Mouse (Mus musculus): ENCODE measurements around the gene Tsen2.
A peak's percentile ranks its signal among the peaks of the same experiment; 100 is the strongest.

The Tsen2 gene

DNA sequence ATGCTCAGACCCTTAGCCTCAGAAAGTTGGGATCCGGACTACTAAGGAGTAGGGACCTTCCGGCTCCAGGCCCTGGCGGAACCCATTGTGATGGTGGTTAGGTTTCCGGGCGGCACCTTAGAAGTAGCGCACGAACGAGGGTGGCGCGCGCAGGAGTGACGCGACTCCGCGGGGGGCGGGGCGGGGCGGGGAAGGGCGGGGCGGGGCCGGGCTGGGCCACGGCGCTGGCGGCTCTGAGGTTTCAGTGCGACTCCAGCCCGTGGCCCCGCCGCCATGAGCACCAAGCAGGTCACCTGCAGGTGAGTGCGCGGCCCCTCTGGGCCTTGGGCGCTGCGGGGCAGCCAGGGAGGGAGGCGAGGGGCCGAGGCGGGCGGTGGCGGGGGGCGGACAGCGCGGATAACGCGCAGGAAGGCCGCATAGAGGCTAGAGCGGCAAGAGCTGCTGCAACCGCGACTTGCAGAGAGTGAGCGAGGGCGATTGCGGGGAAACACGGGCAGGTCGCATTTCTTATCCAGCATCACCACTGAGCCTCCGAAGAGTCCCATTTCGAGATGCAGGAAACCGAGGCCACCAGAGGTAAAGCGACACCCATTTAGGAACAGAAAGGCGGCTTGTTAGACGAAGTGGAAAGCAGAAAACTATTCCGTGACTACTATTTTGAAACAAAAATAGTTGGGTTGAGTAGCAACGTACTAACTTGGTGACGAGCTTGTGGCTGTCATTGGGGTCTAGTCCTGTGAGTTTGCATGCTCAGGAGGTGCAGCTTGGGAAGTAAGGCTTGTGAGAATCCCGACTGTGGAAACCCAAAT, 57.5 kb downstream of the Tsen2 start, which contains the start of gene Mkrn2:
TSS of gene Mkrn2 (plus strand) at position 188 of the 809 bp plus-strand sequence.
- peak; percentile 67 for DNase-seq (ENCODE audit: low read depth)

DNA sequence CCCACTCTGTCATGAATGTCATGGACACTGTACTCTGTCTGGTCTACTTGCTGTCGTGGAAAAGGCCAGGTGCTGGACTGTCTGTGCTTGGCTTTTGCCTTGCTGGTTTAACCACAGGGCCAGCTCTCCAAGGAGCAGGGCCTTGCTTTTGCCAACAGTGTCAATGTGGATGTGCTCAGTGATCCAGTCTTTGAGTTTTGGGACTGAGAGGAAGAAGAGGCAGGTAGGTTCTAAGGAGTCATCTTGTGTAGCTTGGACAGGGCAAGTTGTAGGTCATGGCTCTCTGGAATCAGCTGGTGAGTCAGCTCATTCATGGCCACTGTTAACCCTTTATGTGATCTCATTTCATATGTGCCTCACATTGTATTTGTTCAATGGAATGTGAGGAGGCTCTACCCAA, 62.0 kb downstream of the Tsen2 start:
- no peak for DNase-seq (ENCODE audit: low read depth)

DNA sequence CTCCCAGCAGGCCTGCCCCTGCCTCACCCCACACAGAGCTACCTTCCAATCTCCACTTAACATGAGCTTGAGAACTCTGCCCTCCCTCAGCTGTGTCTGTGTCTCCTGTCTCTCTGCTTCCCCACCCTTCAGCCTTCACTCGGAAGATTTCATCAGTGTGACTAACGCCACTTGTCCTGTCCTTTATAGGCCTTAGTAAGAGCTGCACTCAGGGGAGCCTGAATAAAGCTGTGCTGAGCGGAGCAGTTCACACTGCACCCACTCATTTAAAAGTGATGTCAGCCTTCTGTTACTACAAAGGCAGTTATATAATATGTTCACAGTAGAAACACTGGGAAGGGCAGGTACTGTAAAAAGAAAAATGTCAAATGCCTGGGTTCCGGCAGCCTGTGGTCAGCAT, 63.0 kb downstream of the Tsen2 start:
- DNase-seq (ENCODE audit: low read depth), result no peak

DNA sequence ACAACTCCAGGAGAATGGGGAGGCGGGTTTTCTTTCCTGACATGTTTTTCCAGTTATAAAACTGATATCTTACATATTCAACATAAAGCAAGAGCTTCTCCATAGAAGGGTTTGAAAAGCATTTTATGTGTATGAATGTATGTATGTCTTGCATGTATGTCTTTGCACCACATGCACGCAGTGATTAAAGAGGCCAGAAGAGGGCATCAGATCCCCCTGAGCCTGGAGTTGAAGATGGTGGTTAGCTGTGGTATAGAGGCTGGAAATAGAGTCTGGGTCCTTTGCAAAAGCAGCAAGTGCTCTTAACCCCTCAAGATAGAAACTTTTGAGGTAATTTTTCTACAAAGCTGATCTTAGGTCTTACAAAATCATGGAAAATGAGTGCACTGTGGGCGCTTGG, 64.7 kb downstream of the Tsen2 start:
- DNase-seq (ENCODE audit: low read depth), result peak; percentile 38

DNA sequence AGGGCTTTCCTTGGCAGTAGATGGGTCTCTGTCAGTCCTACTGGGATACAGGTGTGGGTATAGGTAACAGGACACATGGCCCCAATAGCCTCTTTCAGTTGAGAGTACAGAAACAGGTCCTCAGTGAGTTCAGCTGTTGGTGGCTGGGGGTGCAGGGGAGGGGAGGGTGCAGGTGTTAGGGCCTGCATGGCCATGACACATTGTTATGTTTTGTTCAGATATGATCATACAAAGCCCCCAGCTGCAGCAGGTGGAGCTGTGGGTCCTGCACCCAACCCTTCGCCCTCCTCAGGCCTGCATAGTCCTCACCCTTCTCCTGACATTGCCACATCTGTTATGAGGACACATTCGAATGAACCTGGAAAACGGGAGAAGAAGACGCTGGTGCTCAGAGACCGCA, 65.8 kb downstream of the Tsen2 start:
- DNase-seq (ENCODE audit: low read depth), result no peak

DNA sequence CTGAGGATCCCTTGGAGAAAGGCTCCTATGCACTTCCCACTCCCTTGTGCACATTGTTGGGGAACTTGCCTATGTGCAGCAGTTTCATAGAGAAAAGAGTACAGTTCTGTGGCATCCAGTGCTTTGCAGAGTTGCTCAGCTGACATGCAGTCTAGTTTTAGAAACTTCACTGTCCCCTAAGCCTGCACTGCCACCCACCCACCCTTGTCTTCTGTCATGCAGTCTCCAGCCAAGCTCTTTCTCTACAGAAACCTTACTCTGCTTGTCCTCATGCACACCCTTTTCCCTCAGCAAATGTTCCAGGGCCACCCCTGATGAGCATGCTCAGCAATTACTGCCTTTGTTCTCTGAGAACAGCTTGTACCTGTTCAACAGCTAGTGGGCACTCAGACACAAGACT, 69.3 kb downstream of the Tsen2 start:
- no peak for DNase-seq (ENCODE audit: low read depth)

DNA sequence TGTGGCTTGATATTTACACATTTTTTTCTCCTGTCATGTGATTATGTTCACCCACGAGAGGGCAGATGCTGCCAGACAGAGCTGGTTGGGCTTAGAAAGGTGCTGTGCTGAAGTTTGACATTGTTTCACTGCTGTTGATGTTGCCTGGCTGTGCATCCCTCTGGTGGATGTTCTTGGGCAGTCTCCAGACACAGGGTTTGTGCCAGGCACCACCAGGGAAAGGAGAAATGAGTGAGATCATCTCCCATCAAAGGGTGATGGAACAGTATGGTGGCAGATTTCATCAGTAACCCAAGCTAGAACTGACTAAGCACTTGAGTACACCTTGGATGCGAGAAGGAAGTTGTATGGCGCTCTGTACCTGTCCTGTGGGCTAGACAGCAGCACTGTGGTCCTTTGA, 71.5 kb downstream of the Tsen2 start:
- no peak for DNase-seq (ENCODE audit: low read depth)

DNA sequence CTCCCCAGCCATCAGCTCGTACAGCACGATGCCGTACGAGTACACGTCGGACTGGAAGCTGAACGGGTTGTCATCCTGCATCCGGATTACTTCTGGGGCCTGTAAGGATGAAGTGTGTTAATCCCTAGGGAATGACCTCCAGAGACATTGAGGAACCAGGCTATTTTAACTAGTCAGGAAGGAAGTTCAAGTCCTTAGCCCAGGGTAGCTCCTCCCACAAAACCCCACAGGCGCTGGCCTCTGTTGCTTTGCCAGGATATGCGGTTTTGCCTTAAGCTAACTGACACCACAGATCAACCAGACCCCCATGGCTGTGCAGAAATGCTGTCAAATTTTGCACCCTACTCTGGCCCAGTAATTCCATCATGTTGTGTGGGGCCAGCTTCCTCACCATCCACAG, 75.4 kb downstream of the Tsen2 start:
- no peak for DNase-seq (ENCODE audit: low read depth)

DNA sequence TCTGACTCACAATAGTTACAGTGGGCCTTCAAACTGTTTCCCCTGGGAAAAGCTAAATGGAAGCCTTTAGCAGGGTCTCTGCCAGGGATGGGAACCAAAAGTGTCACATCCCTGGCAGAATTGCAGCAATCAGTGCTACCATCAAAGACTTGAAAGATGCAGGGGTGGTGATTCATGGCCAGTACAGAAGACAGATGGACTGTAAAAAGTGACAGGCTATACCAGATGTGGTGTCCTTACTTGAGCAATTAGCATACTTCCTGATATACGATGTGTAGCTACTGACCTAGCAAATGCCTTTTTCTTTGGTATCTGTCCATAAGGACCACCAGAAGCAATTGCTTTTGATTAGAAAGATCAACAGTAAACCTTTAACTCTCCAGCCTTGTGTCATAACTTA, 76.5 kb downstream of the Tsen2 start:
- DNase-seq (ENCODE audit: low read depth), result no peak

DNA sequence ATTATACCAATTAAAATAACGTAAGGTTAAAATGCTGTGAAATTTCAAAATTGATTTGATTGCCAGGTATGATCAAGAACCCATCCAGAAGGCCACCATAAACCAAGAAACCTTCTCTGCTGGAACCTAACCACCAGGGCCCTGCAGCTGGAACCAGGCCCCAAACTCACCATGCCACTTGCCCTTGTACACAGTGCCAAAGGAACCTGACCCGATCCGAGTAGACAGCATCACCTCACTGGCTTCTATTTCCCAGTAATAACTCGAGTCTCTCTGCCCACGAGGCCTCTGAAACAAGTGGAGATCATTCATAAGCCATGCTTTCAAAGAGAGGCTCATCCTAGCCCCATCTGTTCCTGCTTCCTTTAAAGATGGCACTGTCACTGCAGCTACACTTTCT, 81.7 kb downstream of the Tsen2 start:
- no peak for DNase-seq (ENCODE audit: low read depth)

Data from c-Kit-positive CD71-negative TER-119-negative erythroid progenitor cells, embryonic 14.5 days (primary cell).